Mouse (Mus musculus) midbrain, embryonic 14.5 days (tissue): ENCODE results near the gene Lmx1b. TPM values are rescaled to one million over a fixed set of nuclear protein-coding genes. Genes with fewer than 3 reads are reported as not detected.

Experiments used
- ATAC-seq: fragments of 200-750 bp; cut with Nextera tagmentation; 2 replicates; pipeline ENCODE4 v1.8.0; 2017; ENCODE audit warnings: moderate number of reproducible peaks, moderate library complexity; ENCODE audit not compliant: low FRiP score, low TSS enrichment
- DNase-seq: peaks from one replicate; pipeline ENCODE4 v3.0.0-alpha.2; 2015
- H3K27ac ChIP-seq: fragments of 300-500 bp; sonication (generic); replicated peaks from 2 replicates; pipeline ENCODE4 v1.5.1; 2014; ENCODE audit warnings: mild to moderate bottlenecking, low read depth, low read length, moderate library complexity
- H3K27me3 ChIP-seq: fragments of 300-500 bp; sonication (generic); 2 replicates; pipeline ENCODE4 v1.6.1; 2014; ENCODE audit warnings: low read length, control low read depth, mixed read lengths; ENCODE audit not compliant: control insufficient read depth, insufficient read depth
- H3K36me3 ChIP-seq: fragments of 300-500 bp; sonication (generic); 2 replicates; pipeline ENCODE4 v1.6.1; 2014; ENCODE audit warnings: low read length, control low read depth; ENCODE audit not compliant: control insufficient read depth, insufficient read depth
- H3K4me1 ChIP-seq: fragments of 300-500 bp; sonication (generic); 2 replicates; pipeline ENCODE4 v1.6.1; 2014; ENCODE audit warnings: mild to moderate bottlenecking, antibody characterized with exemption, low read length, control low read depth; ENCODE audit not compliant: control insufficient read depth, insufficient read depth
- H3K4me2 ChIP-seq: fragments of 300-500 bp; sonication (generic); 2 replicates; pipeline ENCODE4 v1.6.1; 2014; ENCODE audit warnings: mild to moderate bottlenecking, low read length, moderate library complexity
- H3K4me3 ChIP-seq: fragments of 300-500 bp; sonication (generic); replicated peaks from 2 replicates; pipeline ENCODE4 v1.5.1; 2014; ENCODE audit warnings: low read depth, low read length
- H3K9ac ChIP-seq: fragments of 300-500 bp; sonication (generic); replicated peaks from 2 replicates; pipeline ENCODE4 v1.6.1; 2014; ENCODE audit warnings: mild to moderate bottlenecking, low read length, moderate library complexity
- H3K9me3 ChIP-seq: fragments of 300-500 bp; sonication (generic); 2 replicates; pipeline ENCODE4 v1.6.1; 2016; ENCODE audit warnings: low read length, control low read depth, mixed read lengths; ENCODE audit not compliant: control insufficient read depth
- WGBS: fragments of 180-500 bp; shearing (Covaris S2); extraction: QIAGEN DNeasy Blood & Tissue Kit; methylation state at CpG from one replicate; pipeline ENCODE4 v1.1.7; 2014; 5-methylcytosine and 5-hydroxymethylcytosine counted together
- polyA plus RNA-seq: library from polyadenylated mRNA; unstranded; fragments of >200 nt; fragmentation: Nextera tagmentation; extraction: Ambion mirVana; gene quantifications from 2 replicates; pipeline ENCODE4 v1.2.1, GENCODE M21; 2014

Gene Lmx1b
- polyA plus RNA-seq, 1 experiment from 2014 or later = 1.7 TPM

- no peaks in the 10 kb centered on the region for H3K9me3 ChIP-seq
- no peaks in the 10 kb centered on the region for H3K36me3 ChIP-seq
- H3K4me3 ChIP-seq = no peak overlapping the region
- no peaks in the 10 kb centered on the region for H3K27me3 ChIP-seq
- no peak overlapping the region for H3K27ac ChIP-seq
- 0 out of 2 replicates have a peak, but pooled peaks cover 6% of the 10 kb centered on the region for H3K4me1 ChIP-seq
- DNase-seq (peak; percentile 31), ATAC-seq (no peak)
- no peak overlapping the region for H3K9ac ChIP-seq
- H3K4me2 ChIP-seq = no peak overlapping the region
- WGBS = 63% methylated on average over 19 of the region's 19 CpGs
These were observed 124.5 kb downstream of the Lmx1b start for GRCm38 (mm10) chr2:33515856-33516255.

DNA sequence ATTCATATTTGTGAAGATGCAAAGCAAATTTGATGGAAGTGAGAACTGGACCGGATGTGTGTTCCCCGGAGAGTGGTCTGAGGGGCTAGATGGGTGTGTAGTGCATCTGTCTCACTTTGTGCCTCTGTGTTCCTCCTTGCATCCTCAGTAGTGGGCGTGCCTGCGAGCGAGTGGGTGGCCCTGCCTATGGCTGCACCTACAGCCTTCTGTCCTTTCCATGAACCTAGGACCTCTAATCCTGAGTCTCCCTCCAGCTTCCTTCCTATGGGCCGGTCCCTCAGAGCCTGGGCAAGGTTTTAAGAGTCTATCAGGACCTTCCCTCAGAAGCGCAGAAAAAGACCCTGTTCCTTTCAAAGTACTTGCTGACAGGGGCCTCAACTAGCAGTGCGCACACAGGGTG is 124.9 kb downstream of the Lmx1b start:
- DNase-seq (no peak), ATAC-seq (no peak)
- no peaks in the 10 kb centered on the region for H3K27me3 ChIP-seq
- H3K9me3 ChIP-seq = no peaks in the 10 kb centered on the region
- no peak overlapping the region for H3K9ac ChIP-seq
- WGBS = 87% methylated on average over 8 of the region's 8 CpGs
- H3K36me3 ChIP-seq = no peaks in the 10 kb centered on the region
- H3K4me3 ChIP-seq = no peak overlapping the region
- H3K4me1 ChIP-seq = 0 out of 2 replicates have a peak, but pooled peaks cover 6% of the 10 kb centered on the region
- no peak overlapping the region for H3K4me2 ChIP-seq
- no peak overlapping the region for H3K27ac ChIP-seq

Other genes with a start within 250 kb of the Lmx1b start
- 5.6 and 9.2 TPM in 2 replicates for gene Zbtb34, start 209.2 kb downstream of the Lmx1b start, polyA plus RNA-seq
- 29.9 and 33.0 TPM in 2 replicates for gene Zbtb43, start 172.0 kb downstream of the Lmx1b start, polyA plus RNA-seq
- gene Mvb12b, start 247.4 kb upstream of the Lmx1b start, polyA plus RNA-seq = 47.9 and 60.2 TPM in 2 replicates